Mouse (Mus musculus) natural killer cell, adult 2 months (primary cell): ENCODE measurements at regions not wholly inside any gene's neighbourhood (a gene's known extent, or its start where the extent isn't known, plus 50 kb on each side); places are given as distances from the start of the nearest gene placed in this dataset.

Experiments
- DNase-seq, 2 experiments: peaks; one replicate each; pipeline ENCODE4 v3.0.0; 2022; ENCODE audit warnings: low spot score in 2 of 2

- no peak for DNase-seq
Measured at GRCm38 (mm10) chr3:37882417-37882816, 158.1 kb upstream of the Gm5148 start.

GRCm38 (mm10) chr3:37881016-37881415, 156.7 kb upstream of the Gm5148 start:
- DNase-seq: no peak

- no peak for DNase-seq
Measured at GRCm38 (mm10) chr3:37879056-37879455, 154.8 kb upstream of the Gm5148 start.

GRCm38 (mm10) chr3:37876016-37876765, 151.9 kb upstream of the Gm5148 start:
- no peak for DNase-seq

- no peak for DNase-seq
Measured at GRCm38 (mm10) chr3:37875331-37876015, 151.2 kb upstream of the Gm5148 start.

- DNase-seq: no peak
Measured at GRCm38 (mm10) chr3:37874864-37875263, 150.6 kb upstream of the Gm5148 start.

- no peak for DNase-seq
Measured at GRCm38 (mm10) chr3:37874346-37874745, 150.1 kb upstream of the Gm5148 start.

GRCm38 (mm10) chr3:37872329-37872728, 148.0 kb upstream of the Gm5148 start:
- no peak for DNase-seq

GRCm38 (mm10) chr3:37871076-37871475, 146.8 kb upstream of the Gm5148 start:
- no peak for DNase-seq

- no peak for DNase-seq
Measured at GRCm38 (mm10) chr3:37868454-37868853, 144.2 kb upstream of the Gm5148 start.

GRCm38 (mm10) chr3:37862756-37863155, 138.5 kb upstream of the Gm5148 start:
- DNase-seq: no peak

GRCm38 (mm10) chr3:37860715-37861461, 136.6 kb upstream of the Gm5148 start:
- DNase-seq: no peak

GRCm38 (mm10) chr3:37860034-37860714, 135.9 kb upstream of the Gm5148 start:
- DNase-seq: no peak

GRCm38 (mm10) chr3:37858624-37859302, 134.5 kb upstream of the Gm5148 start:
- DNase-seq: no peak

- DNase-seq: no peak
Measured at GRCm38 (mm10) chr3:37846191-37847003, 122.1 kb upstream of the Gm5148 start.

- no peak for DNase-seq
Measured at GRCm38 (mm10) chr3:37845313-37846023, 121.2 kb upstream of the Gm5148 start.

GRCm38 (mm10) chr3:37844731-37845312, 120.5 kb upstream of the Gm5148 start:
- no peak for DNase-seq

- no peak for DNase-seq
Measured at GRCm38 (mm10) chr3:37842289-37842688, 118.0 kb upstream of the Gm5148 start.

- DNase-seq: no peak
Measured at GRCm38 (mm10) chr3:37838896-37839295, 114.6 kb upstream of the Gm5148 start.

GRCm38 (mm10) chr3:37836749-37837148, 112.5 kb upstream of the Gm5148 start:
- no peak for DNase-seq
